Mouse (Mus musculus) left cerebral cortex, postnatal 14 days (tissue): Measurements from ENCODE around the gene Mmp14. TPM values are rescaled to one million over a fixed set of nuclear protein-coding genes. Genes with fewer than 3 reads are reported as not detected.

Experiments used
- DNase-seq, 2 experiments: peaks; one replicate each; pipeline ENCODE4 v3.0.0; 2021 to 2022; ENCODE audit warnings: low spot score in 2 of 2, mixed read lengths in 1 of 2
- intact Hi-C: fragments of 180-260 bp; cut with DNase I; formaldehyde crosslinking; loops from one replicate; pipeline ENCODE4 v1.15.1; 2025
- total RNA-seq, 2 experiments: library from RNA; stranded (reverse); gene quantifications; 2 replicates each; pipeline ENCODE4 v1.2.3; 2021

The Mmp14 gene
- total RNA-seq, 2 experiments from 2014 or later, result 19.0 to 22.0 TPM

- intact Hi-C loops, result no loop called here
- no peak for DNase-seq
Measured at GRCm38 (mm10) chr14:54430406-54431145, 836 bp upstream of the Mmp14 start.

DNA sequence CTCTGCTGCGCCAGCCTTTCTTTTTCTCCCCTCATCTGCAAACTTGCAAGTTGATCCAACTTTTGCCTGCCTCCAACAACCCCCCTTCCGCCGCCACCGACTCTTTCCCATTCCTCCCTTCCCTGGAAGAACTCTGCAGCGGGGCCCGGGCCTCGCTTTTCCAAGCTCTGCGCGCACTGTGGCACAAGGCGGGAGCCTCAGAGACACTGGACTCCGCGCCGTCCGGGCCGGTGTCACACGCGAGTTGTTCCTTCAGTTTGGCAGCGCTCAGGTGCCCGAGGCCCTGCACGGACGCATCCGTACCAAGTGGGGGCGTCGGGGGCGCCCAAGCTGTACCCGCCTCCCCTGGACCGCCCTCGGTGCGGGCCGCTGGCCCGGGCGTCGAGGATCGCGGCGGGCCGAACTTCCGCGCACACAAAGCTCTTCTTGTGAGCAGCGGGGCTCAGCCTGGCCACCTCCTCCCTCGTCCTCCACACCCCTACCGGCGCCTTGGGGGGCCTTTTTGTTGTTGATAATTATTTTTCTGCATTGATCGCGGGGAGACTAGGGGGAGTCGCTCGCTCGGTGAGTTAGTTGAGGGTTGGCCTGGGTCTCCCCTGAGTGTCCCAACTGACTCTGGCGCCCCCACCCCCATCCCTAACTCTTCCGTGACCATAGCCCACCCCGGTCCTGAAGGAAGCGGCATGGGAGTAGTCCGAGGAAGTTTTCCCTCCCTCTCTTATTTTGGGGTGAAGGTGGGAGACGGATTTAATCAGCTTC lies 845 bp downstream of the Mmp14 start:
- DNase-seq, result no peak
- intact Hi-C loops, result no loop called here

DNA sequence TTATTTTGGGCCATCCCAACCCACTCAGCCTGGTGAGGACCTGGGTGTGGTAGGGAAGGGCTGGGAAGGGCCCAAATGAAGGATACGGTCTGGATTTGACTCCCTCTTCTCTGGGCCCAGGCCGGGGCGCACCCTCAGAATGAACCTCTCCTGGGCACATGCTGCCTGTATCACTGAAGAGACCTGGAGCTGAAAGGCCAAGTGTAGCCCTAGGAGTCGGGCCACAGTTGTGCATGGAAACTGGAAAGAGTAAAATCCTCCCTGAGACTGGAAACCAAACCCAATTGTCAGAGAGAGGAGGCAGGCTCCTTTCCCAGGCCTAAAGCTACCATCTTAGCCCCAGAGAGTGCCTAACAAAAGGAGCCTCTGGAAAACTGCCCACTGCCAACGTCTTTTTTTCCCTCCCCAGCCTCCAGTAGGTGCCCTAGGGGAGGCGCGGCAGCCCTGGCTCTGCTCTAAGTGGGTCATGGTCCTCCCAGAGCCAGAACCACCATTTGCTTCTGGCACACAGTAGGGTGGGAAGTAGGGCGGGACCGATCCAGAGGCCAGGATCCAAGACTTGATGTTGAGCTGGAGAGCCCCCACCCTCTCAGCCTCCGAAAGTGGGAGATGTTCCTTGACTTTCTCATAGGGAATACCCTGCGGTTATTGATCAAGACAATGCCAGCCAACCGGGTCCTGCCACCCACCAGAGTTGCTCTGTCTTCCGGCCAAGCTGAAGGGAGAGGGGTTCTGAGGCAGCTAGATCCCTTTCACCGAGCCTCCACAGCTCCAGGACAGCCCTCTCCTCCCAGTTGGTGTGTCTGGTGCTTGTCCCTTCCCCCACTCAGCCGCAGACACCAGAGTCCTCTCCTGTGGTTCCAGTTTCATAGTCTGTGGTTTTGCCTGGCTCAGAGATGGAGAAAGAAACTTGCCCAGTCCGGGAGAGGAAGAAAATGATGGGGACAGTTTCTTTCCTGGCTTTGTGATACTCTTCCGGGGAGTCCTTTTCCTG lies 1.7 kb downstream of the Mmp14 start:
- peak in 1 of 2 experiments; percentile 45 for DNase-seq
- intact Hi-C loops, result no loop called here

DNA sequence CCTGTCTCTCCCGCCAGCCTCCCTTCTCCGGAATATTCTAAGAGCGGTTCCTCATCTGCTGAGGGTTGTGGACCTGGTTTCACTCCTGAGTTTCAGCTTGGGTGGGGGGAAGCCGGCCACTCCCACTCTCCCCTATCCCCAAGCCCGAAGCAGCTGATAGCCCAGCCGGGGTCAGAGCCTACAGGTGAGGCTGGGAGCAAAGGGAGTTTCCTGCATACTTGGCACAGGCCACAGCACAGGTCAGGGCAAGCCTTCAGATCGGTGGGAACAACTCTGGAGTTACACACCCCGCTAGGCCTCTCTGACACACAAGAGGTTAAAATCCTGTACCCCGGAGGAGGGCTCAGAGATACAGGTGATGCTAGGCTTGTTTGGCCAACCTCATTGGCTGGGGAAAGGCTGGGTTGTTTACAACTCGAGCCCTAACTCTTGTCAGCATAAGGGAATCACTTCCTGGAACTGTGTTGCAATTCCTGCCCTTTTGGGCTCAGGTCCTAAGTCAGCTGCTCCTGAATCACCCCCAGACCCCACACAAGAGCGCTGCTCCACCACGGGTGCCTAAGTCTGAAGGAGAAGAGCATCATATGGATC lies 2.6 kb downstream of the Mmp14 start:
- no peak for DNase-seq
- intact Hi-C loops, result no loop called here

GRCm38 (mm10) chr14:54435194-54435918 lies 3.9 kb downstream of the Mmp14 start:
- no peak for DNase-seq
- intact Hi-C loops, result no loop called here

DNA sequence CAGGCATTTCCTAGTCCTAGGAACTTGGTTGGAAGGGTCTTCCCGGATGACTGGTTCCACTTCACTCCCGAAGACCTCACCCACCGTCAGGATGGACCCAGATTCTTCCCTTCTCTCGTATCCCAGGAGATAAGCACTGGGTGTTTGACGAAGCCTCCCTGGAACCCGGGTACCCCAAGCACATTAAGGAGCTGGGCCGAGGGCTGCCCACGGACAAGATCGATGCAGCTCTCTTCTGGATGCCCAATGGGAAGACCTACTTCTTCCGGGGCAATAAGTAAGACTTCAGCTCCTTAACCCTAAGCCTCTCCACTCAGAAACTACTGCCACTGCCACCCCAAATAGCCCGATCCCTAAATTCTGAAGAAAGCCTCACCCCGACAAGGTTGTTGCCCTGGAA lies 7.7 kb downstream of the Mmp14 start:
- intact Hi-C loops, result no loop called here
- no peak for DNase-seq

DNA sequence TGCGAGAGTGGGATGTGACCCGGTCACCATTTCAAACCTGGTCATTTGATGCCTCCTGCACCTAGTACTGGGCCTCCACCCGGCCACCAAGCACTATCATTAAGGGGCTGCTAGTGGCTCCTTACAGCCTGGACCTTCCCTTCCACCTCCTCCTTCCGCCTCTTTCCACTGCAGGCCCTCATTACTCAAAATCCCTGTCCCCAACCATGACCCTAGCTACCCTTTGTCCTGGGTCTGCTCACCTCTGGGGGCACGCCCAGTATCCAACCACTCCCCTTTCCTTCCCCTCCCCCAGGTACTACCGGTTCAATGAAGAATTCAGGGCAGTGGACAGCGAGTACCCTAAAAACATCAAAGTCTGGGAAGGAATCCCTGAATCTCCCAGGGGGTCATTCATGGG lies 8.2 kb downstream of the Mmp14 start:
- intact Hi-C loops, result no loop called here
- no peak for DNase-seq

DNA sequence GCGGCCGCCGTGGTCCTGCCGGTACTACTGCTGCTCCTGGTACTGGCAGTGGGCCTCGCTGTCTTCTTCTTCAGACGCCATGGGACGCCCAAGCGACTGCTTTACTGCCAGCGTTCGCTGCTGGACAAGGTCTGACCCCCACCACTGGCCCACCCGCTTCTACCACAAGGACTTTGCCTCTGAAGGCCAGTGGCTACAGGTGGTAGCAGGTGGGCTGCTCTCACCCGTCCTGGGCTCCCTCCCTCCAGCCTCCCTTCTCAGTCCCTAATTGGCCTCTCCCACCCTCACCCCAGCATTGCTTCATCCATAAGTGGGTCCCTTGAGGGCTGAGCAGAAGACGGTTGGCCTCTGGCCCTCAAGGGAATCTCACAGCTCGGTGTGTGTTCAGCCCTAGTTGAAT lies 9.1 kb downstream of the Mmp14 start:
- intact Hi-C loops, result no loop called here
- no peak for DNase-seq

DNA sequence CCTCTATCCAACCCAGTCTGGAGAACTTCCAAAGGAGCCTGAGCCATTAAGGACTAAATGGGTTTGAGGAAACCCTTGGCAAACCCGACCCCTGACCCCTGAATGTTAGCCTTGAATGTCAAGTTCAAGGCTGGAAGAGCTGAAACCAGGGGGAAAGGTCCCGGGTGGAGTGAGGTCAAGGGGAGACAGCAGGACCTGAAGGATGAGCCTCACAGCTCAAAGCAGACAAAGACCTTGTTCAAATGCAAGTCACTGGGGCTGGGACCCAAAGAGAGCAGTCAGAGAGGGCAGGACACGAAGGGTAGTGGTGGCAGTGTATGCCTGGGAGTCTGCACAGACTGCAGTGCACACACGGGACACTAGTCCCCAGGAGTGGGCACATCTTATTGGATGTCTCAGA lies 10.0 kb downstream of the Mmp14 start:
- intact Hi-C loops, result no loop called here
- DNase-seq, result no peak

- intact Hi-C loops, result no loop called here
- no peak for DNase-seq
Measured at GRCm38 (mm10) chr14:54442548-54442947, 11.1 kb downstream of the Mmp14 start.

- DNase-seq, result peak in 1 of 2 experiments; percentile 13
- intact Hi-C loops, result no loop called here
Measured at GRCm38 (mm10) chr14:54443196-54443595, 11.8 kb downstream of the Mmp14 start.

DNA sequence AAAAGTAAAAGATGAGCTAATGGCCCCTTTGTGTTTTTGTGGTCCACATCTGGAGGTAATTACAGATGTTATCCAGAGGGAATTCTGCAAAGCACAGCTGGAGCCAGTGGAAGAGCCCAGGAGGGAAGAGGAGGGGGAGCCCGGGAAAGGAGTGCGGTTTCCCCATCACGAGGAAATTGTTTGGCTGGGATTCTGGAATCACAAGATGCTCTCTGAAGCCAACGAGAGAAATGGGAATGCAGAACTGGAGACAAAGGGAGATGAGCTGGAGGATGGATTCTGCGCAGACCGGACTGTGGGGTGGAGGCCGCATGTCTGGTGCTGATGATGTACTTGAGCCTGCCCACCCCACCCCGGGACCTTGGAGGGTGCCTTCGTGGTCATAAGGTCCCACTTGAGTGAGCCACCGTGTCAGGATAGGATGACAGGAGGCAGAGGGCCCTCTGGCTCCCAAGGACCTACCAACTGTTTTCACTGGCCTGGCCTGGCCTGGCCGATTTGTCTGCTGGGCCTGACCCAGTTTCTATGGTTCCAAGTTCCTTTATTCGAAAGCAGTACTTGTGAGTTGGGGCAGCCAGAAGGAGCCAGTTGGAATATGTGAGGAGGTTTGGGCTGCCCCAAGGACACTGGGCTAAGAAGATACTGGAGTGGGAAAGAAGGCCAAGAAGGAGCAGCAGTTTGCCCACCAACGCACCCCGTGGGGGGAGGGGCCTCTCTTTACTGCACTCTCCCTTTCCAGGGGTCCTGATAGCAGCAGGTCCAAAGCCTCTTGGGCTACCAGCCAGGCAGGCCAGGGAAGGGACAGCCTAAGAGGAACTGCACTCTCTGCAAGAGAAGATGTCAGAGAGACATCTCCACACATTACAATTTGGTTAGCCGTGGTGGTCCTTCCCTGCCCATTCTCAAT lies 12.6 kb downstream of the Mmp14 start:
- no peak for DNase-seq
- intact Hi-C loops, result no loop called here

DNA sequence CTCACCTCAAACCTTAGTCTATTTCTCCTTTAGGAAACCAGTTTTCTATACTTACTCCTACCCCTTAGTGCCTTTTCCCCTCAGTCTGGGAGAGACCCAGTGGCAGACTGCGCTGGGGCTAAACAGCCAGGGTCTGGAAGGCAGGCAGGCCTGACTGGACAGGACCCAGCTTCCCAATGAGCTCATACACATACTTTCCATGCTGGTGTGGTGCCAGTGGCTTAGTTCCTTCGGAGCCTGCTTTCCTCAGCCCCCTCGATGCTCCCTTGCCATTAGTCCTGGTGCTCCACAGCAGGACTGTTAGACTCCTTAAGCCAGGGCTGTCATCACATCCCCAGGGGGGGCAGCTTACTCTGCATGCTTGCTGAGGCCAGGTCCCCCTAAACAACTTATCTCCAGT lies 14.1 kb downstream of the Mmp14 start:
- DNase-seq, result no peak
- intact Hi-C loops, result no loop called here

DNA sequence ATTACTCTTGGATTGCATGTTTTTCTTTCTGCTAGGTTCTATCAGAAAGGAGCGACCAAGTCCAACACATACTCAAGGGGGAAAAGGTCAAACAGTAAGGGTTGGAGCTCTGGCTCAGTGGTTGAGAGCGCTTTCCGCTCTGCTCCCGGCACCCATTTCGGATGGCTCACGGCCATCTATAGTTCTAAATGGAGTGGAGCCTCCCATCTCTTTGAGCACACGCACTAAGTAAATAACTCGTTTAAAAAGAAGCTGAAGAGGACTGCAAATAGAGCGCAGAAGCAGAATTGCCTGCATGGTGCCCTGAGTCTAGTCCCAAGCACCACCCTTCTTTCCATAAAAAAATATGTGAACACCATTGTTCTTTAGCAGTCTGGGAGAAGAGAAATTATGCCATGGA lies 22.2 kb downstream of the Mmp14 start:
- no peak for DNase-seq
- intact Hi-C loops, result no loop called here

GRCm38 (mm10) chr14:54454669-54455528 lies 23.5 kb downstream of the Mmp14 start:
- no peak for DNase-seq
- intact Hi-C loops, result no loop called here

DNA sequence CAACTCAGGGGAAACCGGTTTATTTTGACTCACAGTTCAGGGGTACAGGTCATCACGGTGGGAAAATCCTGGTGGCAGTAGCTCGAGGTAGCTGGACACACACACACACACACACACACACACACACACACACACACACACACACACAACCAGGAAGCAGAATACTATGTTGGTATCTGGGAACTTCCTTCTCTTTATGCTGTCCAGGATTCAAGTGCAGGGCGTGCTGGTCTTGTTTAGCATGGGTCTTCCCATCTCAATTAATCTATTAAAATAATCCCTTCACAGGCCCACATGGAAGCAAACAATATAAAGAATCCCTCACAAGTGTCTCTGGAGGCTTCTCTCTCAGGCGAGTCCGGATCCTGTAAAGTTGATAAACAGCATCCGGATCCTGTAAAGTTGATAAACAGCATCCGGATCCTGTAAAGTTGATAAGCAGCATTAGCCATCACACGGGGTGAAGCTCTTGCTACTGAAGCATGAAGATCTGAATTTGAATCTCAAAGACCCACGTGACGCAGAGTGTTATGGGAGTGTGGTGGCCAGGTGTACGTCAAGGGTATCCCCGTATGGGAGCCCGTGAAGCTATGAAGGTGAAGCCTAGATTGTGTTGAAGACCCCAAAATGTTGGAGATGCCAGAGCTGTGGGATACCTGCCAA lies 26.6 kb downstream of the Mmp14 start:
- intact Hi-C loops, result no loop called here
- DNase-seq, result no peak

GRCm38 (mm10) chr14:54462146-54462545 lies 30.7 kb downstream of the Mmp14 start:
- intact Hi-C loops, result no loop called here
- no peak for DNase-seq
